ENCODE assay signal across 28 mouse cellular contexts in genomic region chr1:13846336-13846865, GRCm38 (mm10).
DNase-seq lines count a peak whose midpoint lies in the region; ATAC-seq and TF ChIP-seq lines count a peak whose summit lies in the region.
"Had no signal": no experiment of that assay in that cellular context is flagged by ENCODE, and none has a peak within 500 bp of the region (broad histone marks: within the 10 kb centered on the region; RNA-seq: fewer than 3 reads in every experiment).

No protein-coding gene starts in this region.

- no peaks in the 10 kb centered on the region for H3K9me3 ChIP-seq in forebrain, postnatal 0 days (ENCODE audit: low read length)
- no peaks in the 10 kb centered on the region for H3K9me3 ChIP-seq in forebrain, embryonic 10.5 days
- no peaks in the 10 kb centered on the region for H3K9me3 ChIP-seq in embryonic facial prominence, embryonic 13.5 days
- H3K9me3 ChIP-seq: embryonic facial prominence, embryonic 12.5 days; forebrain, embryonic 15.5 days; hindbrain, embryonic 15.5 days; limb, embryonic 13.5 days; liver, embryonic 12.5 days; midbrain, embryonic 13.5 days had no signal

- 74% methylated on average over 15 of the region's 15 CpGs for WGBS in forebrain, postnatal 0 days
- WGBS in forebrain, embryonic 10.5 days = 75% methylated on average over 15 of the region's 15 CpGs
- 31% methylated on average over 15 of the region's 15 CpGs for WGBS in embryonic facial prominence, embryonic 13.5 days

- H3K4me1 ChIP-seq in forebrain, postnatal 0 days (ENCODE audit: insufficient read depth) = no peaks in the 10 kb centered on the region
- H3K4me1 ChIP-seq in forebrain, embryonic 10.5 days = peaks cover 5% of the 10 kb centered on the region
- peaks cover 7% of the 10 kb centered on the region; the same call in 1 of the 2 replicates for H3K4me1 ChIP-seq in embryonic facial prominence, embryonic 13.5 days
- H3K4me1 ChIP-seq: forebrain, embryonic 15.5 days; hindbrain, embryonic 15.5 days; liver, embryonic 12.5 days; midbrain, embryonic 13.5 days had no signal

- H3K4me3 ChIP-seq in forebrain, postnatal 0 days (ENCODE audit: low read depth, low read length) = no peak overlapping the region
- no peak overlapping the region for H3K4me3 ChIP-seq in forebrain, embryonic 10.5 days
- no peak overlapping the region for H3K4me3 ChIP-seq in embryonic facial prominence, embryonic 13.5 days
- H3K4me3 ChIP-seq: embryonic facial prominence, embryonic 12.5 days; erythroblast, embryonic 14.5 days; forebrain, embryonic 15.5 days; hindbrain, embryonic 15.5 days; limb, embryonic 13.5 days; liver, embryonic 12.5 days; midbrain, embryonic 13.5 days had no signal

- H3K36me3 ChIP-seq in forebrain, postnatal 0 days (ENCODE audit: insufficient read depth) = no peaks in the 10 kb centered on the region
- H3K36me3 ChIP-seq in forebrain, embryonic 10.5 days (replicated peaks) = no peaks in the 10 kb centered on the region
- H3K36me3 ChIP-seq in embryonic facial prominence, embryonic 13.5 days = no peaks in the 10 kb centered on the region
- H3K36me3 ChIP-seq: embryonic facial prominence, embryonic 12.5 days; forebrain, embryonic 15.5 days; hindbrain, embryonic 15.5 days; limb, embryonic 13.5 days; liver, embryonic 12.5 days; midbrain, embryonic 13.5 days had no signal

- no peak overlapping the region for H3K4me2 ChIP-seq in forebrain, postnatal 0 days (ENCODE audit: low read depth)
- peak overlapping the region; percentile 11; the same call in 1 of the 2 replicates for H3K4me2 ChIP-seq in embryonic facial prominence, embryonic 13.5 days
- H3K4me2 ChIP-seq: embryonic facial prominence, embryonic 12.5 days; forebrain, embryonic 15.5 days; hindbrain, embryonic 15.5 days; limb, embryonic 13.5 days; liver, embryonic 12.5 days; midbrain, embryonic 13.5 days had no signal

- H3K27ac ChIP-seq in forebrain, postnatal 0 days (ENCODE audit: low read depth, low read length) = no peak overlapping the region
- no peak overlapping the region for H3K27ac ChIP-seq in forebrain, embryonic 10.5 days
- no peak overlapping the region for H3K27ac ChIP-seq in embryonic facial prominence, embryonic 13.5 days
- H3K27ac ChIP-seq: embryonic facial prominence, embryonic 12.5 days; forebrain, embryonic 15.5 days; hindbrain, embryonic 15.5 days; limb, embryonic 13.5 days; liver, embryonic 12.5 days; midbrain, embryonic 13.5 days had no signal

- no peak for DNase-seq in forebrain, postnatal 0 days
- DNase-seq in forebrain, embryonic 10.5 days (ENCODE audit: extremely low spot score, low spot score) = no peak
- DNase-seq in ZHBTc4 (ENCODE audit: low read depth, low spot score) = peak; percentile 76
- no peak for DNase-seq in right cerebral cortex, postnatal 10 days (ENCODE audit: low spot score in 2 of 2)
- no peak for DNase-seq in adrenal gland, postnatal 25 days
- DNase-seq in kidney, postnatal 25 days = no peak
- DNase-seq: cerebellum, adult 18-20 months; cerebellum, postnatal 14 days; gastrocnemius, postnatal 14 days; heart, adult 18-20 months; heart, postnatal 36 days; kidney, adult 8-10 months; kidney, postnatal 10 days; lung, adult 18-20 months; lung, postnatal 10 days; right cerebral cortex, postnatal 14 days; spleen, adult 18-20 months; thymus, postnatal 14 days had no signal

- 0 out of 2 replicates have a peak, but pooled peaks have one; percentile 25 for ATAC-seq in forebrain, postnatal 0 days
- ATAC-seq in embryonic facial prominence, embryonic 13.5 days (ENCODE audit: insufficient number of reproducible peaks, insufficient read depth, low FRiP score, low TSS enrichment, low read depth) = no peak
- ATAC-seq in megakaryocyte progenitor cell, adult 5-6 weeks (replicated peaks; ENCODE audit: poor library complexity) = peak; percentile 61
- ATAC-seq: CD4-positive, CD25-positive, alpha-beta regulatory T cell, adult 4 months; forebrain, embryonic 15.5 days; liver, embryonic 12.5 days; midbrain, embryonic 13.5 days had no signal

- H3K27me3 ChIP-seq in forebrain, postnatal 0 days (ENCODE audit: insufficient read depth, low read length) = no peaks in the 10 kb centered on the region
- peaks cover 10% of the 10 kb centered on the region; the same call in 1 of the 2 replicates for H3K27me3 ChIP-seq in forebrain, embryonic 10.5 days (ENCODE audit: poor library complexity, severe bottlenecking)
- H3K27me3 ChIP-seq in embryonic facial prominence, embryonic 13.5 days = no peaks in the 10 kb centered on the region
- H3K27me3 ChIP-seq: forebrain, embryonic 15.5 days; hindbrain, embryonic 15.5 days; liver, embryonic 12.5 days; midbrain, embryonic 13.5 days had no signal

- TF ChIP-seq CTCF in forebrain, postnatal 0 days (IDR thresholded peaks at IDR 0.05; ENCODE audit: low read depth) = no peak

- H3K9ac ChIP-seq in forebrain, postnatal 0 days = no peak overlapping the region
- no peak overlapping the region for H3K9ac ChIP-seq in embryonic facial prominence, embryonic 13.5 days
- H3K9ac ChIP-seq: embryonic facial prominence, embryonic 12.5 days; forebrain, embryonic 15.5 days; hindbrain, embryonic 15.5 days; limb, embryonic 13.5 days; liver, embryonic 12.5 days; midbrain, embryonic 13.5 days had no signal
